Mouse (Mus musculus): ENCODE measurements around the gene Macrod2.

Gene Macrod2

GRCm38 (mm10) chr2:140906123-140906522, 511.0 kb downstream of the Macrod2 start:
- no peak for DNase-seq (ENCODE audit: low read depth, low spot score)

GRCm38 (mm10) chr2:140911463-140911862, 516.4 kb downstream of the Macrod2 start:
- DNase-seq (ENCODE audit: low read depth, low spot score) = no peak

GRCm38 (mm10) chr2:140912179-140912578, 517.1 kb downstream of the Macrod2 start:
- DNase-seq (ENCODE audit: low read depth, low spot score) = no peak

GRCm38 (mm10) chr2:140912931-140913330, 517.8 kb downstream of the Macrod2 start:
- no peak for DNase-seq (ENCODE audit: low read depth, low spot score)

- no peak for DNase-seq (ENCODE audit: low read depth, low spot score)
Measured at GRCm38 (mm10) chr2:140913679-140914412, 518.7 kb downstream of the Macrod2 start.

- DNase-seq (ENCODE audit: low read depth, low spot score) = peak; percentile 59
Measured at GRCm38 (mm10) chr2:140926922-140927321, 531.8 kb downstream of the Macrod2 start.

- DNase-seq (ENCODE audit: low read depth, low spot score) = no peak
Measured at GRCm38 (mm10) chr2:140934483-140934882, 539.4 kb downstream of the Macrod2 start.

- no peak for DNase-seq (ENCODE audit: low read depth, low spot score)
Measured at GRCm38 (mm10) chr2:140949461-140949860, 554.4 kb downstream of the Macrod2 start.

- DNase-seq (ENCODE audit: low read depth, low spot score) = no peak
Measured at GRCm38 (mm10) chr2:140959246-140959645, 564.1 kb downstream of the Macrod2 start.

GRCm38 (mm10) chr2:140970181-140970580, 575.1 kb downstream of the Macrod2 start:
- no peak for DNase-seq (ENCODE audit: low read depth, low spot score)

GRCm38 (mm10) chr2:140971845-140972244, 576.7 kb downstream of the Macrod2 start:
- peak; percentile 25 for DNase-seq (ENCODE audit: low read depth, low spot score)

- DNase-seq (ENCODE audit: low read depth, low spot score) = no peak
Measured at GRCm38 (mm10) chr2:140985670-140986372, 590.7 kb downstream of the Macrod2 start.

- DNase-seq (ENCODE audit: low read depth, low spot score) = no peak
Measured at GRCm38 (mm10) chr2:141003846-141004245, 608.7 kb downstream of the Macrod2 start.

GRCm38 (mm10) chr2:141004326-141004725, 609.2 kb downstream of the Macrod2 start:
- no peak for DNase-seq (ENCODE audit: low read depth, low spot score)

GRCm38 (mm10) chr2:141005616-141006015, 610.5 kb downstream of the Macrod2 start:
- DNase-seq (ENCODE audit: low read depth, low spot score) = no peak

- DNase-seq (ENCODE audit: low read depth, low spot score) = no peak
Measured at GRCm38 (mm10) chr2:141007725-141008124, 612.6 kb downstream of the Macrod2 start.

- DNase-seq (ENCODE audit: low read depth, low spot score) = no peak
Measured at GRCm38 (mm10) chr2:141008458-141008857, 613.3 kb downstream of the Macrod2 start.

- DNase-seq (ENCODE audit: low read depth, low spot score) = peak; percentile 52
Measured at GRCm38 (mm10) chr2:141013443-141014165, 618.5 kb downstream of the Macrod2 start.

GRCm38 (mm10) chr2:141022971-141023370, 627.9 kb downstream of the Macrod2 start:
- no peak for DNase-seq (ENCODE audit: low read depth, low spot score)

GRCm38 (mm10) chr2:141023916-141024315, 628.8 kb downstream of the Macrod2 start:
- DNase-seq (ENCODE audit: low read depth, low spot score) = no peak

- no peak for DNase-seq (ENCODE audit: low read depth, low spot score)
Measured at GRCm38 (mm10) chr2:141024316-141025043, 629.4 kb downstream of the Macrod2 start.

Data from 3T3-L1 (cell line).